Mouse (Mus musculus): ENCODE measurements around the gene Fsip2.

Fsip2 gene

DNA sequence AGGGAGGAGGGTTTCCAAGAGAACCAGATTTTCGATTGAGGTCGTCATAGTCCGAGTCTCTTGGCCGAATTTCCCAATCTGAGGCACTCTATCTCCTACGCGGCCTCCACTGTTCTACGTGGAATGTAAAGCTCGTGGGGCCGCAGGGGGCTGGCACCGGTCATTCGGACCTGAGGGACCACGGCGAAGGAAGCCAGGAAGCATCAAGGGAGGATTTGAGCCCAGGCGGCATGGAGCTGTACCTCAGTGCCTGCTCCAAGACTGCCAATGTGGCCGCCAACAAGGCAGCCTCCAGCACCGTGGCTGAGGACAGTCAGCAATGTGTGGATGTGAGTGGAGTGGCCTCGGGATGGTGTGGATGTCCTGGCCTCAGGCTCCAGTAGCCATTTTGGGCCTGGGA lies at the start of gene Fsip2:
Fsip2 (plus strand) TSS at position 163 of the 400 bp plus-strand sequence.
- no peak for DNase-seq (ENCODE audit: extremely low read depth, low read depth, low spot score)

- no peak for DNase-seq (ENCODE audit: extremely low read depth, low read depth, low spot score)
Observed at GRCm38 (mm10) chr2:82963443-82963842, 20.0 kb downstream of the Fsip2 start.

- no peak for DNase-seq (ENCODE audit: extremely low read depth, low read depth, low spot score)
Observed at GRCm38 (mm10) chr2:83025853-83026252, 82.4 kb downstream of the Fsip2 start.

- DNase-seq (ENCODE audit: extremely low read depth, low read depth, low spot score): no peak
Observed at GRCm38 (mm10) chr2:83052914-83053690, 109.7 kb downstream of the Fsip2 start.
